Mouse (Mus musculus) hindbrain, embryonic 10.5 days (tissue): ENCODE data around the gene Nck2. TPM values are rescaled to one million over a fixed set of nuclear protein-coding genes. Genes with fewer than 3 reads are reported as not detected.

Experiments
- DNase-seq: peaks from one replicate; pipeline ENCODE4 v3.0.0-alpha.2; 2017; ENCODE audit warnings: low spot score
- H3K27ac ChIP-seq: fragments of 300-500 bp; sonication (generic); 2 replicates; pipeline ENCODE4 v1.5.1; 2016; ENCODE audit warnings: mild to moderate bottlenecking, moderate library complexity
- H3K27me3 ChIP-seq: fragments of 300-500 bp; sonication (generic); 2 replicates; pipeline ENCODE4 v1.6.1; 2016; ENCODE audit warnings: mild to moderate bottlenecking; ENCODE audit not compliant: poor library complexity, insufficient read depth, severe bottlenecking
- H3K36me3 ChIP-seq: fragments of 300-500 bp; sonication (generic); 2 replicates; pipeline ENCODE4 v1.6.1; 2016; ENCODE audit warnings: mild to moderate bottlenecking, moderate library complexity
- H3K4me1 ChIP-seq: fragments of 300-500 bp; sonication (generic); replicated peaks from 2 replicates; pipeline ENCODE4 v1.6.1; 2016; ENCODE audit warnings: mild to moderate bottlenecking
- H3K4me3 ChIP-seq: fragments of 300-500 bp; sonication (generic); 2 replicates; pipeline ENCODE4 v1.5.1; 2016; ENCODE audit warnings: mild to moderate bottlenecking, moderate library complexity
- H3K9me3 ChIP-seq: fragments of 300-500 bp; sonication (generic); 2 replicates; pipeline ENCODE4 v1.6.1; 2016; ENCODE audit warnings: mild to moderate bottlenecking, moderate library complexity
- WGBS: fragments of 180-500 bp; shearing (Covaris S2); methylation state at CpG from one replicate; pipeline ENCODE4 v1.1.7; 2016; 5-methylcytosine and 5-hydroxymethylcytosine counted together
- polyA plus RNA-seq: library from polyadenylated mRNA; unstranded; fragments of >200 nt; fragmentation: Nextera tagmentation; extraction: Ambion mirVana; gene quantifications from 2 replicates; pipeline ENCODE4 v1.2.1, GENCODE M21; 2016

Nck2 gene
- polyA plus RNA-seq, 1 experiment from 2014 or later: 39.5 TPM

- Histone ChIP-seq H3K27me3 (no peaks in the 10 kb centered on the region), H3K4me1 (no peaks in the 10 kb centered on the region), H3K9me3 (no peaks in the 10 kb centered on the region), H3K4me3 (no peak overlapping the region), H3K36me3 (no peaks in the 10 kb centered on the region), H3K27ac (no peak overlapping the region)
- DNase-seq: no peak
- WGBS: 78% methylated on average over 3 of the region's 3 CpGs
Measured at GRCm38 (mm10) chr1:43413298-43413697, 31.1 kb upstream of the Nck2 start.

DNA sequence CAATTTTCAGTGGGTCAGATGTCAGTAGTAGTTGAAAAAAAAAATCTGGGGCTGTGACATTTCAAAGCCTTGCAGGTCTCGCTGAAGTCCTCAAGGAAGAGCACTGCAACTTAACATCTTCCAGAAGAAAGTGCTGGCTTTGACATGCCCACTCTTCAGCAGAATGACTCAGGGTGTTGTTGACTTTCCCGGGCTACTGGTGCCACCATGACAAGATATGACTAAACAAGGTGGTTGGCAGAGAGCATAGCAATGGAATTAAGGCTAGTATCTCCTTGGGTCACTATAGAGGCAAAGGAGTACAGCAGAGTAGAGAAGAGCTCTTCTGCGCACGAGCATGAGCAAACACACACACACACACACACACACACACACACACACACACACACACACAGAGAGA, 30.6 kb upstream of the Nck2 start:
- H3K9me3 ChIP-seq: no peaks in the 10 kb centered on the region
- H3K36me3 ChIP-seq: no peaks in the 10 kb centered on the region
- H3K27me3 ChIP-seq: no peaks in the 10 kb centered on the region
- no peak overlapping the region for H3K27ac ChIP-seq
- WGBS: 85% methylated on average over 4 of the region's 4 CpGs
- no peak for DNase-seq
- no peaks in the 10 kb centered on the region for H3K4me1 ChIP-seq
- no peak overlapping the region for H3K4me3 ChIP-seq

GRCm38 (mm10) chr1:43414228-43414627, 30.2 kb upstream of the Nck2 start:
- H3K27me3 ChIP-seq: no peaks in the 10 kb centered on the region
- H3K27ac ChIP-seq: no peak overlapping the region
- no peak overlapping the region for H3K4me3 ChIP-seq
- no peaks in the 10 kb centered on the region for H3K36me3 ChIP-seq
- no peak for DNase-seq
- no peaks in the 10 kb centered on the region for H3K9me3 ChIP-seq
- no peaks in the 10 kb centered on the region for H3K4me1 ChIP-seq

DNA sequence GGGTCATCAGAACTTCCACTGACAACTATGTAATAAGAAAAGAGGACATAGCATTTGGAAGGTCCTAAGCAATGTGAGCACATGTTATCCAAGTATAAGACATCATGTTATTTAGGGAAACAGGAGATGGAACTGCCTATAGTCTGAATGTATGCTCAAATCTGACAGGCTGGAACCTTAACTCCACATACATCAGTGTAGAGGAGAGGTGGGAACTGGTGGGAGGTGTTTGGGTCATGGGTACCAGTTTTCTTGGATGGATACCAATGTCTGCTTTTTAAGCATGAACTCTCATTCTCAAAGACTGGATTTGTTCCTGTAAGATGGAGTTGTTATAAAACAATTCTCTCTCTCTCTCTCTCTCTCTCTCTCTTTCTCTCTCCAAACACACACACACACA, 29.4 kb upstream of the Nck2 start:
- Histone ChIP-seq H3K27me3 (no peaks in the 10 kb centered on the region), H3K4me3 (no peak overlapping the region), H3K9me3 (0 out of 2 replicates have a peak, but pooled peaks cover 5% of the 10 kb centered on the region), H3K36me3 (no peaks in the 10 kb centered on the region), H3K27ac (no peak overlapping the region), H3K4me1 (no peaks in the 10 kb centered on the region)
- DNase-seq: no peak

DNA sequence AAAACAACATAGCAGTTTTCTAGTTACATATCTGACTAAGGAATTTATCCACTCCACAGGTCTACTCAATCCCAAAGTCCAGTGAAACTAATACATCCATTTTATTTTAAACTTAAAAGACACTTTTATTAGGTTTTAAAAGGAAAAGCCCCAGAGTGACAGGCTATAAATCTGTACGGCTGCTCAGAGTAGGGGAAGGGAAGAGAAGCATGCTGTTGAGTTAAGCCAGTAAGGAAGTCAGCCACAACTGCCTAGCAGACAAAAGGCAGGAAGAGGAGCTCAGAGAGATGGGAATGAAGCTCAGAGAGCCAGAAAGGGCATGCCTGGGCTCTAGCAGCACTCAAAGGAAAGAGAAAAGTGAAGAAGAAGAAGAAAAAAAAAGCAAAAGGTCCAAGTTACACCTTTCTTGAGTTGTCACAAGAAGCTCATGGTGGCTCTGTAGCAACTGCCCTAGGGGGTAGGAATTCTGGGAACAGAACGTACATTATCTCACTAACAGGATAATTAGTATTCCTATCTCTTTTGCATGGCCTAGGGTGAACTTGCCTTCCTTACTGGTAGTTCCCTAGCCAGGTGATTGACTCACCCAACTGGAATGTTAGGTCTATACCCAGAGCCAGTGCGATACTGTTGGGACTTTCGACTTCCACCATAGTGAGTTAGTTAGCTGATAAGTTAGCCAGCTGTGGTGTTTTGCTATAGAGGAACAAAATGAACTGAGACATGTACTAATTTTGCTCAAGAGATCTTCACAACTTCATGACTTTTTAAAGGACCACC, 21.2 kb upstream of the Nck2 start:
- no peaks in the 10 kb centered on the region for H3K4me1 ChIP-seq
- H3K27ac ChIP-seq: no peak overlapping the region
- 0 out of 2 replicates have a peak, but pooled peaks cover 5% of the 10 kb centered on the region for H3K9me3 ChIP-seq
- no peaks in the 10 kb centered on the region for H3K36me3 ChIP-seq
- WGBS: 84% methylated on average over 4 of the region's 4 CpGs
- H3K27me3 ChIP-seq: no peaks in the 10 kb centered on the region
- H3K4me3 ChIP-seq: no peak overlapping the region
- DNase-seq: no peak

- 66% methylated on average over 4 of the region's 4 CpGs for WGBS
- Histone ChIP-seq H3K36me3 (no peaks in the 10 kb centered on the region), H3K27ac (no peak overlapping the region), H3K27me3 (no peaks in the 10 kb centered on the region), H3K4me3 (no peak overlapping the region), H3K9me3 (no peaks in the 10 kb centered on the region), H3K4me1 (no peaks in the 10 kb centered on the region)
- DNase-seq: no peak
Measured at GRCm38 (mm10) chr1:43426526-43426925, 17.9 kb upstream of the Nck2 start.

- Histone ChIP-seq H3K27ac (no peak overlapping the region), H3K4me3 (no peak overlapping the region)
- 83% methylated on average over 6 of the region's 6 CpGs for WGBS
Measured at GRCm38 (mm10) chr1:43426993-43427535, 17.3 kb upstream of the Nck2 start.

DNA sequence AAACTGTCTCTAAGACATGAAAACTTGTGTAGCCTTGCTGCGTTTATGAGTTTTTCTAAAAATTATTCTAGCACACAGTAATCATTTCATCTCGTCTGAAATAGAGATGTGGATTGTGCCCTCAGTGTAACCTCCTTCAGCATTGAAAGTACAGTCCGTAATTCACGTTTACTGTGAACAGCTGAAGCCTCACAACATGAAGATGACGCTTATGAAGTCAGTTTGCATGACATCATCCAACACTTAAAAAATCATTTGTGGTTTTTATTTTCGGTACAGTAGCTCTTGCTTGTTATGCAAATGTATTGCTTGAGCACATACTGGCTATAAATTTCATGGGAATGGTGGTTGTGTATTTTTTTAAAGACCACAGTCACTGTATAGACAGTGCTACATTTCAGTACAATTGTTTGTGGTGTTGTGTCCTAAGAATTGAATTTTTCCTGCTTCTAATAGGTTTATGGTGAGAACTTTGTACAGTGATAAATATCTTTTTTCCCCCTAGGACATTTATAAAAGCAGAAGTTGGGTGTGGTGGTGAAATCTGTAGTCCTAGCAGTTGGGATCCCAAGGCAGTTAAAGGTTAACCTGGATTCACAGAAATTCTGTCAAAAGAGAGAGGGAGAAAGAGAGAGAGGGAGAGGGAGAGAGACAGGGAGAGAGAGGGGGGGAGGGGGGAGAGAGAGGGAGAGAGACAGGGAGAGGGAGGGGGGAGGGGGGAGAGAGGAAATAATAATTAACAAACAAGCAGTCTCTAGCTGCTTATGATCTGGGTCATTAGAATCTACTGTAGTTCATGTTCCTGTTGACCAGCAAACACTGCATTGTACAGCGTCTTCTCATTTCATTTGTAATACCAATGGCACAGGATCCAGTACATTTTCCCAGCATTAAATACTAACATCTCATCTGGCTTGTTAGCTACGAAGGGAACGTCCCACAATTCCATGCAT, 14.2 kb upstream of the Nck2 start:
- Histone ChIP-seq H3K36me3 (no peaks in the 10 kb centered on the region), H3K27ac (no peak overlapping the region), H3K4me3 (no peak overlapping the region), H3K27me3 (no peaks in the 10 kb centered on the region), H3K9me3 (no peaks in the 10 kb centered on the region), H3K4me1 (no peaks in the 10 kb centered on the region)
- WGBS: 90% methylated on average over 9 of the region's 9 CpGs
- no peak for DNase-seq

More at GRCm38 (mm10) chr1:43426993-43427535, 17.3 kb upstream of the Nck2 start:
- DNase-seq: no peak
- no peaks in the 10 kb centered on the region for H3K4me1 ChIP-seq
- H3K9me3 ChIP-seq: no peaks in the 10 kb centered on the region
- no peaks in the 10 kb centered on the region for H3K27me3 ChIP-seq
- H3K36me3 ChIP-seq: no peaks in the 10 kb centered on the region

GRCm38 (mm10) chr1:43433853-43434252, 10.5 kb upstream of the Nck2 start:
- WGBS: 79% methylated on average over 4 of the region's 4 CpGs
- no peaks in the 10 kb centered on the region for H3K4me1 ChIP-seq

DNA sequence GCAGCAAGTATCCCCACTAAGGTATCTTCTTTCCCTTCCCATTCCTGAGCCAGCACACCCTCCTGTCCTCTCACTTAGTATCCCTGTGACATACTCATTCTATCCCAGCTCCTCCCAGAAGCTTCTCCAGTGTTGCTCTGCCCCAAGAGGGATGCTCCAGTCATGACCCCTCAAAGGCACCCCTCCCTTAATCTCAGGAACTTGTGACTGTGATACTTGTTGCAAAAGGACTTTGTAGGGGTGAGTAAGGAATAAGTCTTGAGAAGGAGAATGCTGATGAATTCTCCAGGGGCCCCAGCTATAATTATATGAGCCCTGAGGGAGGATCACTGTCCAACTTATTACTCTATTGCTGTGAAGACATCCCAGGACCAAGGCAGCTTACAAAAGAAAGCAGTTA, 7.8 kb upstream of the Nck2 start:
- H3K27me3 ChIP-seq: no peaks in the 10 kb centered on the region
- H3K9me3 ChIP-seq: no peaks in the 10 kb centered on the region
- H3K27ac ChIP-seq: no peak overlapping the region
- no peaks in the 10 kb centered on the region for H3K36me3 ChIP-seq
- no peak for DNase-seq
- H3K4me3 ChIP-seq: no peak overlapping the region
- no peaks in the 10 kb centered on the region for H3K4me1 ChIP-seq

More at GRCm38 (mm10) chr1:43433853-43434252, 10.5 kb upstream of the Nck2 start:
- no peak overlapping the region for H3K27ac ChIP-seq
- H3K27me3 ChIP-seq: no peaks in the 10 kb centered on the region
- DNase-seq: no peak
- no peaks in the 10 kb centered on the region for H3K36me3 ChIP-seq
- no peak overlapping the region for H3K4me3 ChIP-seq
- H3K9me3 ChIP-seq: no peaks in the 10 kb centered on the region

GRCm38 (mm10) chr1:43439261-43439660, 5.1 kb upstream of the Nck2 start:
- no peak overlapping the region for H3K27ac ChIP-seq
- WGBS: 85% methylated on average over 1 of the region's 1 CpGs
- no peaks in the 10 kb centered on the region for H3K27me3 ChIP-seq

DNA sequence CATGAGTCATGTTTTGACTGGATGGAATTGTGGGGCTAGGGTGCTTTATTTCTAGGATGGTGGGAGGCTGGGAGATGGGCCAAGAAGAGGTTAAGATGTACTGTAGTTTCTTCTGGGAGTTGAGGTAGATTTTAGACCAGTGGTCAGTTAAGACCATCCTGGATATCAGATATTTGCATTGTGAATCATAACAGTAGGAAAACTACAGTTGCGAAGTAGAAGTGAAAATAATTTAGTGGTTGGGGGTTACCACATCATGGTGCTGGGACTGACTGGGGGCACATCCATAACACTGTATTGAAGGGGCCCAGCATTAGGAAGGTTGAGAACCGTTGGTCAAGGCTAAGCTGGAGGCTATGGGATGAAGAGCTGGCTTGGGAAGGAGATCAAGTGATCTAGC, 1.8 kb upstream of the Nck2 start:
- Histone ChIP-seq H3K9me3 (no peaks in the 10 kb centered on the region), H3K27me3 (no peaks in the 10 kb centered on the region; the same call in 1 of the 2 replicates), H3K27ac (no peak overlapping the region), H3K4me3 (no peak overlapping the region), H3K36me3 (no peaks in the 10 kb centered on the region), H3K4me1 (peaks cover 18% of the 10 kb centered on the region)
- DNase-seq: no peak
- 87% methylated on average over 2 of the region's 2 CpGs for WGBS

More at GRCm38 (mm10) chr1:43439261-43439660, 5.1 kb upstream of the Nck2 start:
- Histone ChIP-seq H3K4me1 (no peaks in the 10 kb centered on the region), H3K4me3 (no peak overlapping the region), H3K36me3 (no peaks in the 10 kb centered on the region), H3K9me3 (no peaks in the 10 kb centered on the region)
- no peak for DNase-seq
